ENCODE assay signal across 8 mouse cellular contexts in genomic region chr2:168842261-168842740, GRCm38 (mm10).
A peak's percentile ranks its signal among the peaks of the same experiment; 100 is the strongest.
DNase-seq lines count a peak whose midpoint lies in the region; ATAC-seq lines count a peak whose summit lies in the region.

No protein-coding gene starts in this region.

- peak overlapping the region; percentile 4; the same call in 1 of the 2 replicates for H3K4me2 ChIP-seq in kidney, embryonic 16.5 days (replicated peaks; ENCODE audit: low read depth, low read length)
- H3K4me2 ChIP-seq in embryonic facial prominence, embryonic 11.5 days (ENCODE audit: low read depth, low read length): peak overlapping the region; percentile 32
- peak overlapping the region; percentile 29; the same call in 1 of the 2 replicates for H3K4me2 ChIP-seq in limb, embryonic 11.5 days (ENCODE audit: low read depth, severe bottlenecking)
- peak overlapping the region; percentile 4; the same call in 1 of the 2 replicates for H3K4me2 ChIP-seq in neural tube, embryonic 14.5 days (ENCODE audit: low read depth, low read length)

- peaks cover 78% of the 10 kb centered on the region for H3K27me3 ChIP-seq in kidney, embryonic 16.5 days (ENCODE audit: insufficient read depth, low read length)
- H3K27me3 ChIP-seq in embryonic facial prominence, embryonic 11.5 days (ENCODE audit: control insufficient read depth, insufficient read depth, low read length): no peaks in the 10 kb centered on the region
- H3K27me3 ChIP-seq in limb, embryonic 11.5 days (ENCODE audit: control insufficient read depth, insufficient read depth, low read length): 0 out of 2 replicates have a peak, but pooled peaks cover 3% of the 10 kb centered on the region
- 0 out of 2 replicates have a peak, but pooled peaks cover 5% of the 10 kb centered on the region for H3K27me3 ChIP-seq in neural tube, embryonic 14.5 days (ENCODE audit: control insufficient read depth, insufficient read depth, low read length)

- no peak for ATAC-seq in kidney, embryonic 16.5 days (ENCODE audit: low FRiP score, low TSS enrichment)
- no peak for ATAC-seq in embryonic facial prominence, embryonic 11.5 days (replicated peaks; ENCODE audit: insufficient number of reproducible peaks, low FRiP score, low TSS enrichment, low read depth)
- no peak for ATAC-seq in limb, embryonic 11.5 days (ENCODE audit: insufficient number of reproducible peaks, low FRiP score, low TSS enrichment, low read depth)
- no peak for ATAC-seq in neural tube, embryonic 14.5 days (ENCODE audit: low read depth)

- intact Hi-C loops in left cerebral cortex, postnatal 14 days (cut with DNase I): loop anchor here (5.0 kb wide), 1 partner anchor 75 kb away; the partner anchor contains the start of gene Sall4

- no peaks in the 10 kb centered on the region for H3K36me3 ChIP-seq in kidney, embryonic 16.5 days (ENCODE audit: insufficient read depth, low read length)
- no peaks in the 10 kb centered on the region for H3K36me3 ChIP-seq in embryonic facial prominence, embryonic 11.5 days (replicated peaks; ENCODE audit: control insufficient read depth, insufficient read depth, low read depth, low read length)
- H3K36me3 ChIP-seq in limb, embryonic 11.5 days (ENCODE audit: control insufficient read depth, insufficient read depth, low read length): no peaks in the 10 kb centered on the region
- H3K36me3 ChIP-seq in neural tube, embryonic 14.5 days (ENCODE audit: control insufficient read depth, insufficient read depth, low read length): no peaks in the 10 kb centered on the region

- H3K4me1 ChIP-seq in kidney, embryonic 16.5 days (ENCODE audit: insufficient read depth, low read length): peaks cover 17% of the 10 kb centered on the region
- H3K4me1 ChIP-seq in embryonic facial prominence, embryonic 11.5 days (ENCODE audit: control insufficient read depth, insufficient read depth, low read length): peaks cover 12% of the 10 kb centered on the region
- H3K4me1 ChIP-seq in limb, embryonic 11.5 days (ENCODE audit: control insufficient read depth, insufficient read depth, low read length): peaks cover 16% of the 10 kb centered on the region
- H3K4me1 ChIP-seq in neural tube, embryonic 14.5 days (ENCODE audit: control insufficient read depth, insufficient read depth, low read length): peaks cover 13% of the 10 kb centered on the region; the same call in 1 of the 2 replicates

- H3K27ac ChIP-seq in kidney, embryonic 16.5 days (ENCODE audit: low read length): no peak overlapping the region
- no peak overlapping the region for H3K27ac ChIP-seq in embryonic facial prominence, embryonic 11.5 days (replicated peaks; ENCODE audit: low read depth, low read length)
- H3K27ac ChIP-seq in limb, embryonic 11.5 days (replicated peaks; ENCODE audit: low read depth, low read length): no peak overlapping the region
- H3K27ac ChIP-seq in neural tube, embryonic 14.5 days (ENCODE audit: low read depth, low read length): no peak overlapping the region

- DNase-seq in kidney, postnatal 14 days: no peak
- peak; percentile 63 for DNase-seq in embryonic facial prominence, embryonic 11.5 days (ENCODE audit: low spot score)
- peak; percentile 69 for DNase-seq in limb, embryonic 11.5 days (ENCODE audit: low spot score)
- DNase-seq in ovary, postnatal 14 days (ENCODE audit: low spot score): no peak
- DNase-seq in frontal cortex, postnatal 14 days (ENCODE audit: low spot score in 2 of 2): no peak
- no peak for DNase-seq in left cerebral cortex, postnatal 14 days (ENCODE audit: low spot score in 2 of 2)

- no peak overlapping the region for H3K9ac ChIP-seq in kidney, embryonic 16.5 days (replicated peaks; ENCODE audit: low read length)
- no peak overlapping the region for H3K9ac ChIP-seq in embryonic facial prominence, embryonic 11.5 days (replicated peaks; ENCODE audit: low read length)
- no peak overlapping the region for H3K9ac ChIP-seq in limb, embryonic 11.5 days (ENCODE audit: low read length)
- no peak overlapping the region for H3K9ac ChIP-seq in neural tube, embryonic 14.5 days (replicated peaks; ENCODE audit: low read depth, low read length)

- peaks cover 6% of the 10 kb centered on the region; the same call in 1 of the 2 replicates for H3K9me3 ChIP-seq in kidney, embryonic 16.5 days (ENCODE audit: low read length)
- no peaks in the 10 kb centered on the region for H3K9me3 ChIP-seq in embryonic facial prominence, embryonic 11.5 days (replicated peaks; ENCODE audit: control insufficient read depth, low read length)
- no peaks in the 10 kb centered on the region for H3K9me3 ChIP-seq in limb, embryonic 11.5 days (ENCODE audit: control insufficient read depth, low read length)
- H3K9me3 ChIP-seq in neural tube, embryonic 14.5 days (ENCODE audit: control insufficient read depth, low read length): no peaks in the 10 kb centered on the region

- WGBS in kidney, embryonic 16.5 days: 11% methylated on average over 15 of the region's 15 CpGs
- 6% methylated on average over 15 of the region's 15 CpGs for WGBS in embryonic facial prominence, embryonic 11.5 days
- 6% methylated on average over 15 of the region's 15 CpGs for WGBS in limb, embryonic 11.5 days
- WGBS in neural tube, embryonic 14.5 days: 17% methylated on average over 15 of the region's 15 CpGs

- peak overlapping the region; percentile 10 for H3K4me3 ChIP-seq in kidney, embryonic 16.5 days (ENCODE audit: low read length)
- H3K4me3 ChIP-seq in embryonic facial prominence, embryonic 11.5 days (ENCODE audit: low read depth, low read length): peak overlapping the region; percentile 9; the same call in 1 of the 2 replicates
- no peak overlapping the region; the same call in 1 of the 2 replicates for H3K4me3 ChIP-seq in limb, embryonic 11.5 days (ENCODE audit: low read depth, low read length)
- no peak overlapping the region for H3K4me3 ChIP-seq in neural tube, embryonic 14.5 days (ENCODE audit: low read depth, low read length)

Comparison
In these comparisons a context has a peak if more than half of its experiments do, and no peak if none do; other contexts are left out.
1. H3K4me3 ChIP-seq: peak in kidney, embryonic 16.5 days (single experiment) and embryonic facial prominence, embryonic 11.5 days (single experiment); none in limb, embryonic 11.5 days (single experiment) and neural tube, embryonic 14.5 days (single experiment).
2. DNase-seq: peak in embryonic facial prominence, embryonic 11.5 days (single experiment) and limb, embryonic 11.5 days (single experiment); none in kidney, postnatal 14 days (single experiment), ovary, postnatal 14 days (single experiment), frontal cortex, postnatal 14 days (0 of 2) and left cerebral cortex, postnatal 14 days (0 of 2).
3. Peak in every context shown above with its lines, with median percentiles within 50 percentile points of each other: H3K4me2 ChIP-seq.